ENCODE assay signal across 19 mouse cellular contexts in genomic region chr14:29030519-29030918, GRCm38 (mm10). TPM values are rescaled to one million over a fixed set of nuclear protein-coding genes. Genes with fewer than 3 reads are reported as not detected.
DNase-seq lines count a peak whose midpoint lies in the region; ATAC-seq and TF ChIP-seq lines count a peak whose summit lies in the region.
"Had no signal": no experiment of that assay in that cellular context is flagged by ENCODE, and none has a peak within 500 bp of the region (broad histone marks: within the 10 kb centered on the region; RNA-seq: fewer than 3 reads in every experiment).

No protein-coding gene starts in this region.

- no peak overlapping the region for H3K27ac ChIP-seq in cerebellum, adult 2 months (ENCODE audit: insufficient read depth, low read length)
- no peak overlapping the region for H3K27ac ChIP-seq in heart, embryonic 10.5 days
- H3K27ac ChIP-seq in midbrain, embryonic 12.5 days (replicated peaks): 0 out of 2 replicates have a peak overlapping the region, but pooled peaks have one; percentile 25
- no peak overlapping the region; the same call in 1 of the 2 replicates for H3K27ac ChIP-seq in midbrain, embryonic 10.5 days (replicated peaks)
- H3K27ac ChIP-seq in midbrain, embryonic 16.5 days (ENCODE audit: low read length): no peak overlapping the region
- H3K27ac ChIP-seq: limb, embryonic 15.5 days; stomach, postnatal 0 days had no signal

- H3K9me3 ChIP-seq in heart, embryonic 10.5 days: no peaks in the 10 kb centered on the region
- no peaks in the 10 kb centered on the region for H3K9me3 ChIP-seq in midbrain, embryonic 12.5 days
- no peaks in the 10 kb centered on the region for H3K9me3 ChIP-seq in midbrain, embryonic 10.5 days (replicated peaks)
- no peaks in the 10 kb centered on the region for H3K9me3 ChIP-seq in midbrain, embryonic 16.5 days (replicated peaks; ENCODE audit: control insufficient read depth, low read length, poor library complexity, severe bottlenecking)
- H3K9me3 ChIP-seq: limb, embryonic 15.5 days had no signal

- H3K4me3 ChIP-seq in cerebellum, adult 2 months (replicated peaks; ENCODE audit: insufficient read depth, low read depth, low read length): no peak overlapping the region
- no peak overlapping the region for H3K4me3 ChIP-seq in heart, embryonic 10.5 days
- H3K4me3 ChIP-seq in midbrain, embryonic 12.5 days: no peak overlapping the region
- no peak overlapping the region for H3K4me3 ChIP-seq in midbrain, embryonic 10.5 days
- H3K4me3 ChIP-seq in midbrain, embryonic 16.5 days (ENCODE audit: low read depth, low read length): no peak overlapping the region
- H3K4me3 ChIP-seq: limb, embryonic 15.5 days had no signal

- no peaks in the 10 kb centered on the region for H3K27me3 ChIP-seq in cerebellum, adult 2 months (ENCODE audit: control insufficient read depth, insufficient read depth, low read length)
- H3K27me3 ChIP-seq in heart, embryonic 10.5 days (ENCODE audit: insufficient read depth, poor library complexity, severe bottlenecking): no peaks in the 10 kb centered on the region
- H3K27me3 ChIP-seq in midbrain, embryonic 12.5 days: no peaks in the 10 kb centered on the region
- H3K27me3 ChIP-seq in midbrain, embryonic 10.5 days (ENCODE audit: low read depth, poor library complexity, severe bottlenecking): no peaks in the 10 kb centered on the region
- no peaks in the 10 kb centered on the region for H3K27me3 ChIP-seq in midbrain, embryonic 16.5 days (ENCODE audit: control insufficient read depth, insufficient read depth, low read depth, low read length)
- H3K27me3 ChIP-seq: CH12.LX; limb, embryonic 15.5 days had no signal

- ATAC-seq in midbrain, embryonic 12.5 days (ENCODE audit: low FRiP score, low read depth): no peak
- ATAC-seq in midbrain, embryonic 16.5 days: peak; percentile 48; the same call in 1 of the 2 replicates
- ATAC-seq: intestine, embryonic 16.5 days had no signal

- no peak for TF ChIP-seq CTCF in cerebellum, adult 2 months (IDR thresholded peaks at IDR 0.05; ENCODE audit: borderline replicate concordance, insufficient read depth, low read depth, low read length)

- TF ChIP-seq POLR2A in cerebellum, adult 2 months (IDR thresholded peaks at IDR 0.05; ENCODE audit: borderline replicate concordance, insufficient read depth, low read length): no peak

- peaks cover 6% of the 10 kb centered on the region for H3K4me1 ChIP-seq in cerebellum, adult 2 months (ENCODE audit: control insufficient read depth, insufficient read depth, low read length)
- H3K4me1 ChIP-seq in heart, embryonic 10.5 days: peaks cover 16% of the 10 kb centered on the region
- H3K4me1 ChIP-seq in midbrain, embryonic 12.5 days: peaks cover 8% of the 10 kb centered on the region; the same call in 1 of the 2 replicates
- peaks cover 25% of the 10 kb centered on the region for H3K4me1 ChIP-seq in midbrain, embryonic 10.5 days
- peaks cover 20% of the 10 kb centered on the region for H3K4me1 ChIP-seq in midbrain, embryonic 16.5 days (ENCODE audit: control insufficient read depth, insufficient read depth, low read length)

- DNase-seq in cerebellum, postnatal 10 days: peak; percentile 34 to 36
- no peak for DNase-seq in cerebellum, adult 2 months
- peak; percentile 42 to 49 for DNase-seq in heart, adult 18-20 months
- DNase-seq in heart, embryonic 10.5 days (ENCODE audit: low spot score): no peak
- DNase-seq in midbrain, embryonic 10.5 days (ENCODE audit: low spot score): no peak
- DNase-seq in adrenal gland, postnatal 14 days: no peak
- DNase-seq: kidney, postnatal 10 days; layer of hippocampus, adult 9-11 months; lung, embryonic 14.5 days; thymus, postnatal 25 days had no signal

- 70% methylated on average over 9 of the region's 9 CpGs for WGBS in cerebellum, adult 2 months
- 58% methylated on average over 9 of the region's 9 CpGs for WGBS in heart, embryonic 10.5 days
- 72% methylated on average over 9 of the region's 9 CpGs for WGBS in midbrain, embryonic 12.5 days
- WGBS in midbrain, embryonic 10.5 days: 87% methylated on average over 9 of the region's 9 CpGs
- WGBS in midbrain, embryonic 16.5 days: 30% methylated on average over 9 of the region's 9 CpGs

- H3K9ac ChIP-seq in midbrain, embryonic 12.5 days (replicated peaks): no peak overlapping the region
- H3K9ac ChIP-seq in midbrain, embryonic 16.5 days (ENCODE audit: low read depth, low read length): no peak overlapping the region
- H3K9ac ChIP-seq: limb, embryonic 15.5 days; lung, embryonic 14.5 days had no signal

- H3K36me3 ChIP-seq in heart, embryonic 10.5 days: no peaks in the 10 kb centered on the region
- no peaks in the 10 kb centered on the region for H3K36me3 ChIP-seq in midbrain, embryonic 12.5 days
- H3K36me3 ChIP-seq in midbrain, embryonic 10.5 days: peaks cover 25% of the 10 kb centered on the region
- no peaks in the 10 kb centered on the region for H3K36me3 ChIP-seq in midbrain, embryonic 16.5 days (ENCODE audit: control insufficient read depth, insufficient read depth, low read length)
- H3K36me3 ChIP-seq: limb, embryonic 15.5 days had no signal

- no peak overlapping the region for H3K4me2 ChIP-seq in midbrain, embryonic 12.5 days (replicated peaks)
- no peak overlapping the region for H3K4me2 ChIP-seq in midbrain, embryonic 16.5 days (ENCODE audit: low read length)
- H3K4me2 ChIP-seq: limb, embryonic 15.5 days; lung, embryonic 14.5 days had no signal

RNA-seq across cellular contexts. Expression of gene Lrtm1, which starts 12.5 kb away (rescaled TPM):
- polyA plus RNA-seq in cerebellum, adult 2 months (2012; rRNA removed): not detected in 2 replicates
- 100 to 1,000 TPM; 214 to 234 TPM for total RNA-seq in heart, adult 18-20 months (2021)
- polyA plus RNA-seq in heart, embryonic 10.5 days (2016; fragmentation: Nextera tagmentation; extraction: Ambion mirVana): 0.58 and 1.3 TPM in 2 replicates
- 0.79 and 1.1 TPM in 2 replicates for polyA plus RNA-seq in midbrain, embryonic 12.5 days (2016; fragmentation: Nextera tagmentation; extraction: Ambion mirVana)
- 17.5 and 27.2 TPM in 2 replicates for polyA plus RNA-seq in midbrain, embryonic 10.5 days (2016; fragmentation: Nextera tagmentation; extraction: Ambion mirVana)
- 0.20 and 0.25 TPM in 2 replicates for polyA plus RNA-seq in midbrain, embryonic 16.5 days (2015; fragmentation: Nextera tagmentation; extraction: Ambion mirVana)
- total RNA-seq in adrenal gland, postnatal 14 days (2021): 0.74 TPM in 1 of 2 replicates, not detected in the other
- total RNA-seq: adrenal gland, postnatal 36 days; CH12.LX; megakaryocyte, adult 5-6 weeks had no signal
- polyA plus RNA-seq: frontal cortex, adult 2 months; intestine, embryonic 16.5 days; stomach, postnatal 0 days had no signal

Comparison
In these comparisons a context has a peak if more than half of its experiments do, and no peak if none do; other contexts are left out.
1. DNase-seq: peak in cerebellum, postnatal 10 days (2 of 2) and heart, adult 18-20 months (2 of 2); none in cerebellum, adult 2 months (0 of 2), heart, embryonic 10.5 days (single experiment), midbrain, embryonic 10.5 days (single experiment) and adrenal gland, postnatal 14 days (single experiment).